26 mouse cellular contexts compared by ENCODE assay signal in genomic region chr10:19747661-19748060, GRCm38 (mm10). TPM values are rescaled to one million over a fixed set of nuclear protein-coding genes. Genes with fewer than 3 reads are reported as not detected.
DNase-seq lines count a peak whose midpoint lies in the region; ATAC-seq lines count a peak whose summit lies in the region.
"Had no signal": no experiment of that assay in that cellular context is flagged by ENCODE, and none has a peak within 500 bp of the region (broad histone marks: within the 10 kb centered on the region; RNA-seq: fewer than 3 reads in every experiment).

No protein-coding gene starts in this region.

- H3K27me3 ChIP-seq in midbrain, embryonic 11.5 days (ENCODE audit: control insufficient read depth, insufficient read depth, low read length), result no peaks in the 10 kb centered on the region
- H3K27me3 ChIP-seq: CH12.LX; forebrain, embryonic 15.5 days; hindbrain, embryonic 12.5 days; intestine, embryonic 15.5 days had no signal

- H3K4me2 ChIP-seq in midbrain, embryonic 11.5 days, result no peak overlapping the region
- H3K4me2 ChIP-seq: forebrain, embryonic 15.5 days; hindbrain, embryonic 12.5 days; intestine, embryonic 15.5 days had no signal

- 87% methylated on average over 4 of the region's 4 CpGs for WGBS in midbrain, embryonic 11.5 days

- 0 out of 2 replicates have a peak, but pooled peaks have one; percentile 32 for ATAC-seq in common myeloid progenitor, adult 5-6 weeks (replicated peaks; ENCODE audit: low read depth, poor library complexity, severe bottlenecking)
- peak; percentile 43 for ATAC-seq in inflammation-experienced regulatory T-cells, adult 6 months
- ATAC-seq in midbrain, embryonic 11.5 days (ENCODE audit: low FRiP score), result no peak
- ATAC-seq: forebrain, embryonic 15.5 days; hindbrain, embryonic 16.5 days; intestine, embryonic 15.5 days; Patski had no signal

- H3K4me3 ChIP-seq in midbrain, embryonic 11.5 days (ENCODE audit: low read depth, low read length), result no peak overlapping the region
- H3K4me3 ChIP-seq: embryonic facial prominence, embryonic 10.5 days; erythroblast, embryonic 14.5 days; forebrain, embryonic 15.5 days; heart, embryonic 10.5 days; hindbrain, embryonic 12.5 days; intestine, embryonic 15.5 days had no signal

- DNase-seq in 416B (ENCODE audit: low read depth), result peak; percentile 55
- DNase-seq in CD4-positive, CD25-positive, alpha-beta regulatory T cell, adult 2 months (ENCODE audit: low read depth, low spot score), result peak; percentile 43
- DNase-seq in urinary bladder, adult 2 months (ENCODE audit: low spot score), result no peak
- DNase-seq in cerebellum, postnatal 10 days, result no peak
- no peak for DNase-seq in midbrain, embryonic 11.5 days (ENCODE audit: low spot score, missing footprints)
- no peak for DNase-seq in ovary, postnatal 10 days (ENCODE audit: low spot score)
- DNase-seq: adrenal gland, postnatal 10 days; cerebellum, adult 11 months; cerebellum, adult 8-10 months; cerebellum, postnatal 36 days; gastrocnemius, postnatal 36 days; heart, adult 18-20 months; heart, postnatal 10 days; heart, postnatal 4 days had no signal

- no peak overlapping the region for H3K9ac ChIP-seq in midbrain, embryonic 11.5 days (ENCODE audit: low read length)
- H3K9ac ChIP-seq: forebrain, embryonic 15.5 days; hindbrain, embryonic 12.5 days; intestine, embryonic 15.5 days had no signal

- H3K4me1 ChIP-seq in midbrain, embryonic 11.5 days (ENCODE audit: control insufficient read depth, insufficient read depth, low read length), result no peaks in the 10 kb centered on the region
- H3K4me1 ChIP-seq: embryonic facial prominence, embryonic 10.5 days; forebrain, embryonic 15.5 days; heart, embryonic 10.5 days; hindbrain, embryonic 12.5 days; intestine, embryonic 15.5 days had no signal

- H3K36me3 ChIP-seq in midbrain, embryonic 11.5 days (ENCODE audit: control insufficient read depth, insufficient read depth, low read length), result no peaks in the 10 kb centered on the region
- H3K36me3 ChIP-seq: embryonic facial prominence, embryonic 10.5 days; forebrain, embryonic 15.5 days; heart, embryonic 10.5 days; hindbrain, embryonic 12.5 days; intestine, embryonic 15.5 days had no signal

- no peak overlapping the region for H3K27ac ChIP-seq in midbrain, embryonic 11.5 days (ENCODE audit: low read depth, low read length)
- H3K27ac ChIP-seq: embryonic facial prominence, embryonic 10.5 days; forebrain, embryonic 15.5 days; heart, embryonic 10.5 days; hindbrain, embryonic 12.5 days; intestine, embryonic 15.5 days had no signal

- H3K9me3 ChIP-seq in midbrain, embryonic 11.5 days (ENCODE audit: control insufficient read depth, low read length), result no peaks in the 10 kb centered on the region
- H3K9me3 ChIP-seq: embryonic facial prominence, embryonic 10.5 days; forebrain, embryonic 15.5 days; heart, embryonic 10.5 days; hindbrain, embryonic 12.5 days; intestine, embryonic 15.5 days had no signal

RNA-seq across cellular contexts. Expression of gene Il20ra, which starts 35.3 kb away (rescaled TPM):
- 1.4 and 1.6 TPM in 2 replicates for total RNA-seq in common myeloid progenitor, adult 5-6 weeks (2017)
- polyA plus RNA-seq in inflammation-experienced regulatory T-cells, adult 6 months (2017; shearing (Covaris generic)), result under 1 TPM in 1 of 3 experiments, not detected in 2; 0.73 TPM
- 0.14 and 0.18 TPM in 2 replicates for polyA plus RNA-seq in urinary bladder, adult 2 months (2012; rRNA removed)
- 0.14 and 0.22 TPM in 2 replicates for polyA plus RNA-seq in midbrain, embryonic 11.5 days (2014; fragmentation: Nextera tagmentation; extraction: Ambion mirVana)
- total RNA-seq: CH12.LX; gastrocnemius, postnatal 36 days; heart, postnatal 10 days; heart, postnatal 4 days had no signal
- polyA plus RNA-seq: forebrain, embryonic 11.5 days had no signal

Comparison
In these comparisons a context has a peak if more than half of its experiments do, and no peak if none do; other contexts are left out.
1. DNase-seq: peak in 416B (single experiment) and CD4-positive, CD25-positive, alpha-beta regulatory T cell, adult 2 months (single experiment); none in urinary bladder, adult 2 months (single experiment), cerebellum, postnatal 10 days (0 of 2), midbrain, embryonic 11.5 days (single experiment) and ovary, postnatal 10 days (single experiment).